Mouse (Mus musculus): ENCODE data around the gene 1700001O22Rik.

DNA sequence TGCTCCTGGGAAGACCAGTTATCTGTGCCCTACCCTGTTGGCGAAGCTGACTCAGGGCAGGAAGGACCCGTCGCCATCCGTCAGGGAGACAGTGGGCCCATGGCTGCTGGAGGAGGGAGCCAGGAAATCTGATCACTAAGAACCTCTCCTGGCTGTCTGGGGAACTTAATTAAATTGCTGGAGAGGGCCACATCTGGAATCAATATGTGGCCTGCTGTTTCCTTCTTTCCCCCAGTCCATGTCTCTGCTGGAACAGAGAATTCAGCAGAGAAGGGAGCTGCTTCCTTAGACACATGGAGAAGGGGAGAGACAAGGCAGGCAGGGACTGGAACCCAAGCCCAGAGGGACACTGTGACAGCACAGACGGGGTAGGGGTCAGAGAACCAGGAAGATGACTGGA lies 30.2 kb upstream of the 1700001O22Rik start:
- TF ChIP-seq GABPA (IDR thresholded peaks at IDR 0.05; ENCODE audit: insufficient replicate concordance, low read depth, low read length) (no peak), E2F4 (IDR thresholded peaks at IDR 0.05; ENCODE audit: insufficient replicate concordance, low read depth, low read length) (no peak), POLR2A (IDR thresholded peaks at IDR 0.05; ENCODE audit: low read depth, low read length) (no peak), MEF2A (IDR thresholded peaks at IDR 0.05; ENCODE audit: borderline replicate concordance, low read depth, low read length) (no peak), ZKSCAN1 (IDR thresholded peaks at IDR 0.05; ENCODE audit: borderline replicate concordance, low read depth, low read length) (no peak), SMC3 (IDR thresholded peaks at IDR 0.05; ENCODE audit: low read depth, low read length) (no peak)

Measured in CH12.LX (cell line).